Mouse (Mus musculus): ENCODE measurements at regions not wholly inside any gene's neighbourhood (a gene's known extent, or its start where the extent isn't known, plus 50 kb on each side); places are given as distances from the start of the nearest gene placed in this dataset.

GRCm38 (mm10) chr8:86170091-86170490, 329.3 kb downstream of the Phkb start:
- DNase-seq (ENCODE audit: low read depth, low spot score) = no peak

DNA sequence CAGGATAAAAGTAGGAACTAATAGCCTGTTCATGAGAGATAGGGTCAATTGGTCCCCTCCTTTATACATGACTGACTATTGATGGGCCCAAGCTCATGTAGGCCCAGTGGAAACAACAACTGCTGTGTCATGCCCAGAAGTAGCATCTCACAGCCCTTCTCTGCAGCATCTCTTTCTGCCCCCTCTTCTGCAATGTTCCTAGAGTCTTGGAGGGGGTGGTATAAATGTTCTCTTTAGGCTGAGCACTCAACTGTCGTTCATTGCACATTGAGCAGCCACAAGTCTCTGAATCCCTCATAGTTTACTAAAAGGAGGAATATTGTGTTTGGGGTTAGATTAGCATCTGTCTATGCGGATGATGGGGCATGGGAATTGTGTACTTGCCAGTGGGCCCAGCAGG, 324.1 kb downstream of the Phkb start:
- DNase-seq (ENCODE audit: low read depth, low spot score) = no peak

DNA sequence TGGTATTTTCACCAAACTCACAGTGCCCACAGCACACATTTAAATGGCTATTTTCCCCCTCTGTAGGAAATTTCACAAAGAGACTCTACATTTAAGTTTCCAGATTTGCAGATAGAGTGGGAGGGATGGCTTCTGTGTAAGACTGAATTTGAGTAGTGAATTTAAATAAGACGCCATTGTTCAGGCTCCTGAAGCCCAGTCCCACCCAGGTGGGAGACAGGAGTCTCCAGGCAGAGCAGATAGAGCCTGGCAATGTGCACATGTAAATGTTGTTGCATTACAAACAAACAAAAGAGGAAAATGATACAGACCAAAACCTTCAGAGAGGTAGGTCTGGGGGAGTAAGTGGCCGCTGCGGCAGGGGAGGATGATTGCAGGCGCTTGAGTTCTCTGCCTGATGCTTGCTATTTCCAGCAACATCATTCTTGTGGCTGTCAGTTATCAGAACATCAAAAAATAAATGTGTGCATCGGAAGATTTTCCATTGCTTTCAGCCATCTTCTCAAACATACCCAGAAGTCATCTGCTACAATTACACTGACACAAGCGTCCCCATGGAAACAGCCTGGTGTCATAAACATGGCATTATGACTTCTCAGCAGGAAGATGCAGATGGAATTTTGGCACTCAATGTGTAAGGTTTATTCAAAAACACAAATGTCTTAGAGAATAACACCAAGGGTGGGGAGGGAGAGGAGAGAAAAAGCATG, 318.5 kb downstream of the Phkb start:
- no peak for DNase-seq (ENCODE audit: low read depth, low spot score)

- DNase-seq (ENCODE audit: low read depth, low spot score) = no peak
These were observed 306.8 kb downstream of the Phkb start for GRCm38 (mm10) chr8:86147586-86147985.

- no peak for DNase-seq (ENCODE audit: low read depth, low spot score)
These were observed 284.5 kb downstream of the Phkb start for GRCm38 (mm10) chr8:86125244-86125643.

- no peak for DNase-seq (ENCODE audit: low read depth, low spot score)
These were observed 283.9 kb downstream of the Phkb start for GRCm38 (mm10) chr8:86124655-86125054.

Measured in WW6 (cell line).